Mouse (Mus musculus): ENCODE results near the gene Atoh1.

Atoh1 gene

DNA sequence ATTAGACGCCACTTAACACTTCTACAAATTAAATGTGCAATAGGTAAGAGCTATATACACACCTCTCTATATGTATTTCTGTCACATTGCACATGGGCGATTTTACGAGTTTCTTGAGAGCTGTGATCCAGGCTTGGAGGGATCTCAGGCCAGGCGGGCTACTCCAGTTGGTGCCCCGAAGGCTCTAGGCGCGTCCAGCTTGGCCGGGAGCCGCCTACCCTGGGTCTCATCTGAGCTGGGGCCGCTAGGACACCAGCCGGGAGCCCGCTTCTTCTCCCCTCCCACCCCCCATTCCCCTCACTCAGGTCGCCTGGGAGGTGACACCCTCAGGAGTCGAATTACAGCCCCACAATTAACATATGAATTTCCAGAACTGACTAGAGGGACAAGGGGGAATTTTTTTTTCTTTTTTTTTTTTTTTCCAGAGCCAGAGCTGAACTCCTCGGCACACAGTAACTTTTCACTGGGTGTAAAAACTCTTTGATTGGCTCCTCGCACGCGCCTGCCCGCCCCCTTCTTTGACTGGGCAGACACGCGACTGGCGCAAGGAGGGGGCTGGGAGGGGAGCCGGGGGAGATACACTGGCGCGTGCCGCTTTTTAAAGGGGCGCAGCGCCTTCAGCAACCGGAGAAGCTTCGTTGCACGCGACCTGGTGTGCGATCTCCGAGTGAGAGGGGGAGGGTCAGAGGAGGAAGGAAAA lies at the start of gene Atoh1:
TSS of gene Atoh1 (plus strand) at position 627 of the 700 bp plus-strand sequence.
- peak; percentile 16 to 49 for DNase-seq

DNA sequence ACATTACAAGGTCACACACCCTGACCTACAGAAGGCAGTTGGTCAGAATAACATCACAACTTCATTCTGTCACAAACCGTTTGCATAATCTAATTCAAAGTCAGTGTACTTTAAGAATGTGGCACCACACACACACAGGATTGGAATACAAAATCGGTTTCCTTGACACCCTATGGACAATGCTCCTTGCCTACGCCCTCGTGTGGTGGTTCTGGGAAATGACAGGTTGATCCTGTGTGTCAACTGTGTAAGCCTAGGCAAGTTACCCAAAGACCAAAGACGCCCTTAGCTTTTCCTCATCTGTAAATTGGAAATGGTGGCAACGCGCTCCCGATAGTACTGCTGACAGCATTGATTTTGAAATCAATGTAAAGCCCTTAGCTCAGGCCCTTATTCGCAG lies 45.0 kb upstream of the Atoh1 start:
- peak in 1 of 2 experiments; percentile 8 for DNase-seq

DNA sequence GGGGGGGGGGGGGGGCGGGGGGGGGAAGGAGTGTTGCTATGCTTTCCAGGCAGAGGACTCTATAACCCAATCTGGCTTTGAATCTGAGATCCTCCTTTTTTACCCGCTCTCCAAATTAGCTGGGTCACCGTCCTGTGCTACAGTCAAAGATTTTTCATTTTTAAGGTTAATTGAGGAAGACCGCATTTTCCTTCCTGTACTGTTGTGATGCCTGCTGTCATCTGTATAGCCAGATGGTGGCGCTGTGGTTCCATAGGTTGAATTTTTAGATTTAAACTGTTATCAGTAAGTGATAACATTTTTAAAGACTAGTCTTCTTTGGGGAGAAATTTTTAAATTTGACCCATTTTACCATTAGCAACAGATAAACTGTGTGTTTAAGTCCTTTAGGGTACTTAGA lies 44.0 kb upstream of the Atoh1 start:
- peak in 1 of 2 experiments; percentile 10 for DNase-seq

DNA sequence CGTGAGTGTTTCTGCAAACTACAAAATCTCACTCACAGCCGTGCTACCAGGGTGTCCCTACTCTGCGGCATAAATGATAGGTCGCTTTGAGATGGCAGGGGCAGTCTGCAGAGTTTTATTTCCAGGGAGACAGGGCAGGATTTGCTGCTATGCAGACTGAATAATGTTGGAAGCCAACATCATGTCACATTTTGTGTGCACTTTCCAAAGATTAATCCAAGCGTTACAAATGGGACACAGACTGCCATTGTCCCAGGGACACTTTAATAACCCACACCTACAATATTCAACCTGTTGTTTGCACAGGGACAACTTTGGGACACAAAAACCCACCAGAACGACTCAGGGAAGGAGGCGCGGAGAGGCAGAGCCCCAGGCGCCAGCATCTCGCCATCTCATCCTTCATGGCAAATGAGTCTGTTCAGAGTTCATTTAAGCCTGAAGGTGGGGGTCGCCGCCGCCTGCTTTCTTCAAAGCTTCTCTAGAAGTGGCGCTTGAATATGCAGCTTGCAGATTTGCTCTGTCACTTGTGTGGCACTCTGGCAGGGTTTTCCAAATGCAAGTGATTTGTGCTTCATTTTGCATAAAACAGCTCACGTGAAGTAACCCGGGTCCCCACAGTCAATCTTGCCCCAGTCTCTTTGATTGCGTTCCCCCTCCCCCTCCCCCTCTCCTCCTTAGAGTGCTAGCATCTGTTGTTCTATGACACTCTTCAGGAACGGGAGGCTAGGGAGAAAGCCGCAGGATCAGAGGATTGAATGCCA lies 40.6 kb upstream of the Atoh1 start:
- no peak for DNase-seq

DNA sequence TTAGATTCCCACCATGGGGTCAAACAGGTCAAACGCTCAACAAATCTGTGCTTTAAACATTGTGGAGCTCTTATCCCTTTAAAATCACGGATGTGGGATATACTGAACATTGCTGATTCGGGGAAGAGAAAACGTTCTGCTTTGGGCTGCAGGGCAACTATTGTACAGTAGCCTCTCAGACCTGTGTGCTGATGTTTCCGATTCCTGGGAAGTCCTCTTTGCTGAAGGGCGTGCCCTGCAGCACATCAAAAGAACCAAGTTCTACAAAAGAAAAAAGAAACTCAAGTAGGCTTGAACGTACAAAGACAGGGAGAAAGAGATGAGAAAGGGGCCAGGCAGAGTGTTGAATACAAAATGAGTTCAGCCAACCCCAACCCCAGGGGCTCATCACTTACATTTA lies 34.2 kb upstream of the Atoh1 start:
- no peak for DNase-seq

DNA sequence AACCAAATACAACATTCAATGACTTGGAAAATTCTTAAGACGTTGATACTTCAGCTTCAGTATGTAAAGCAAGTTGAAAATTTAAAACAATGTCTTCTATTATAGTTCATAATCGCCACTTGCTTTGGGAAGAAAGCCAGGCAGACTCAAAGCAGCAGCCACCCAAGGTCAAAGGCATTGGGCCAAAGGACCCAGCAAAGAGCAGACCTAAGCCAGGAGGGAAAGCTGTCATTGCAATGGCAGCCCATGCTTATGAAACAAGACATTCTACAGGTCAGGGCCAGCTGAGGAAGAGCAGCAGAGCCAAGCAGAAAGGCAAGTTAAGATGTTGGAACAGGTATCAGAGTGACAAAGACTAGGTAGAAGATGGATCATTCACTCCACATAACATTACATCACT lies 25.3 kb upstream of the Atoh1 start:
- DNase-seq, result no peak

DNA sequence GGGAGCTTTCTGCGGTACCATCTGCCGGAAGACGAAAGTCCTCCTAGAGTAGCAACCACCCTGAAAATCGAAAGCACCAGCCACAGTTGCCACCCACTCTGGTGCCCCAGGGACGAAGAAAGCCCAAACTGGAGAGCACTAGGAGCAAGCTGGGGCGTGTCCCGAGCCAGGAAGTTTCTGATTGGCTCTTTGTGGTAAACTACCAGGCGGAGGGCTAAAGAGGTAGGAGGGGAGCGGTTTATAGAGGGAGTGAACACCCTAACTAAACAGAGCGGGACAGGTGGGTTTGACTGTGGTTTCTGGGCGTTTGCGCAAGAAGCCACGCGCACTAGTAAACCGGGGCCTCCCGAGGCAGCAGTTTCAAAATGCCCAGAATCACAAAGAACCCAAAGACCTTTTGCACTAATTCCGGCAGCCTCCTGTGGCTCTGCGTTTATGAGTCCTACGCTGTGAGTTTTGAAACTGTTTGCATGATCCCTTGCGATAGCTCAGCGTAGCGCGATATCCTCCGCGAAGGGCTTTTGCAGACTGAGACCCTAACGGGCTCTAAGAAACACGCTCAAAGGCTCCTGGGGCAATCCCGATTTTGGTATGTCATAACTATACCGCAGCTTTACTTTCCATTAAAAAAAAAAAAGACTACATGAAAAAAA lies 1.0 kb upstream of the Atoh1 start:
- DNase-seq, result peak; percentile 8 to 33

DNA sequence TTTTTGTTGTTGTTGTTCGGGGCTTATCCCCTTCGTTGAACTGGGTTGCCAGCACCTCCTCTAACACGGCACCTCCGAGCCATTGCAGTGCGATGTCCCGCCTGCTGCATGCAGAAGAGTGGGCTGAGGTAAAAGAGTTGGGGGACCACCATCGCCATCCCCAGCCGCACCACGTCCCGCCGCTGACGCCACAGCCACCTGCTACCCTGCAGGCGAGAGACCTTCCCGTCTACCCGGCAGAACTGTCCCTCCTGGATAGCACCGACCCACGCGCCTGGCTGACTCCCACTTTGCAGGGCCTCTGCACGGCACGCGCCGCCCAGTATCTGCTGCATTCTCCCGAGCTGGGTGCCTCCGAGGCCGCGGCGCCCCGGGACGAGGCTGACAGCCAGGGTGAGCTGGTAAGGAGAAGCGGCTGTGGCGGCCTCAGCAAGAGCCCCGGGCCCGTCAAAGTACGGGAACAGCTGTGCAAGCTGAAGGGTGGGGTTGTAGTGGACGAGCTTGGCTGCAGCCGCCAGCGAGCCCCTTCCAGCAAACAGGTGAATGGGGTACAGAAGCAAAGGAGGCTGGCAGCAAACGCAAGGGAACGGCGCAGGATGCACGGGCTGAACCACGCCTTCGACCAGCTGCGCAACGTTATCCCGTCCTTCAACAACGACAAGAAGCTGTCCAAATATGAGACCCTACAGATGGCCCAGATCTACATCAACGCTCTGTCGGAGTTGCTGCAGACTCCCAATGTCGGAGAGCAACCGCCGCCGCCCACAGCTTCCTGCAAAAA lies 496 bp downstream of the Atoh1 start:
- peak in 1 of 2 experiments; percentile 27 for DNase-seq

DNA sequence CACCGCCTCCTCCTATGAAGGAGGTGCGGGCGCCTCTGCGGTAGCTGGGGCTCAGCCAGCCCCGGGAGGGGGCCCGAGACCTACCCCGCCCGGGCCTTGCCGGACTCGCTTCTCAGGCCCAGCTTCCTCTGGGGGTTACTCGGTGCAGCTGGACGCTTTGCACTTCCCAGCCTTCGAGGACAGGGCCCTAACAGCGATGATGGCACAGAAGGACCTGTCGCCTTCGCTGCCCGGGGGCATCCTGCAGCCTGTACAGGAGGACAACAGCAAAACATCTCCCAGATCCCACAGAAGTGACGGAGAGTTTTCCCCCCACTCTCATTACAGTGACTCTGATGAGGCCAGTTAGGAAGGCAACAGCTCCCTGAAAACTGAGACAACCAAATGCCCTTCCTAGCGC lies 1.1 kb downstream of the Atoh1 start:
- peak in 1 of 2 experiments; percentile 24 for DNase-seq

DNA sequence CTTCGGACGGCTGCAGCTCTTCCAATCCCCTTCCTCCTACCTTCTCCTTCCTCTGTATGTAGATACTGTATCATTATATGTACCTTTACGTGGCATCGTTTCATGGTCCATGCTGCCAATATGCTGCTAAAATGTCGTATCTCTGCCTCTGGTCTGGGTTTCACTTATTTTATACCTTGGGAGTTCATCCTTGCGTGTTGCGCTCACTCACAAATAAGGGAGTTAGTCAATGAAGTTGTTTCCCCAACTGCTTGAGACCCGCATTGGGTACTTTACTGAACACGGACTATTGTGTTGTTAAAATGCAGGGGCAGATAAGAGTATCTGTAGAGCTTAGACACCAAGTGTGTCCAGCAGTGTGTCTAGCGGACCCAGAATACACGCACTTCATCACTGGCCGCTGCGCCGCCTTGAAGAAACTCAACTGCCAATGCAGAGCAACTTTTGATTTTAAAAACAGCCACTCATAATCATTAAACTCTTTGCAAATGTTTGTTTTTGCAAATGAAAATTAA lies 1.6 kb downstream of the Atoh1 start:
- no peak for DNase-seq

DNA sequence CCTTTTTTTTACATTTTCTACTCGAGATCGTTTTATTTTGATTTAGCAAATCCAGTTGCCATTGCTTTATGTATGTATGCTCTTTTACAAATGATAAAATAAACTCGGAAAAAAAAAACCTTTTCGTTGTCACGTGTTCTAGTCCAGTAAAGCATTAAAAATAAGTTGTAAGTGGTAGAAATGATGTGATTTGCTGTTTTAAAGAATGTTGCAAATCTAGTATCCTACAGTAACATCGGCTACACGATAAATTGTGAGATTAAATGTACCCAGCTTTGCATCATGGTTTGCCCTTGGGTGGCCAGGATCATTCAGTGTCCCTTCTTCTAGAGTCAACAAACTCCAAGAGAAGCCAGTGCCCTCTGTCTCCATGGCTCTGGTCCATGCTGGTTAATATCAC lies 2.2 kb downstream of the Atoh1 start:
- DNase-seq, result no peak

DNA sequence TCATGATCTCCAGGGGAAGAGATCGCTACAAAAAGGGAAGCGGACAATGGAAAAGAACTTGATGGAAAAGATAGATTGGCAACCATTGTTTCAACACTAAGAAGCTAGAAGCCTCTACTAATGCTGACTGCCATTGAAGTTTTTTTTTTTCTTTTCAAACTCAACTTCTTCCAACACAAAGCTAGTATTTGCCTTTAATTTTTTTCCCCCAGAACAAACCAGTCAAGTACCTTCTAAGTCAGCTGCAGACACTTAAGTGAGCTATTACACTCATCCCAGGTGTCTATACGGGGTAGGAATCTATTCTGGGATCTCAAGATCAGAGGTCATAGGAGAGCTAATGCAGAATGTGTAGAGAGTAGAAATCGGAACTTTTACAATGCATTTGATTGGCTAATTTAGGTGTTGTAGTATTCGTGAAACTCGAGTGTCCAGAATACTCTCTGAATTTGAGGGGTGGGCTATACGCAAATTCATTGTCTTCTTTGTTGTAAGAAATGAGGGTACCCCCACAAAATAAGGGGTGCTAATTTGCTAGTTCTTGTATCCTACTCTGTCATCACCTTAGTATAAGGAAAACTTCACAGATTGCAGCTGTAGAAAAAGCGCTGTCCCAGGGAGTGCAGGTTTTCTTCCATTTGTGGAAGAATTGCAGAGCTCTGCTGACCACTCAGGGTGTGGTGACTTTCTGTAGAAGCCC lies 2.8 kb downstream of the Atoh1 start:
- DNase-seq, result no peak

DNA sequence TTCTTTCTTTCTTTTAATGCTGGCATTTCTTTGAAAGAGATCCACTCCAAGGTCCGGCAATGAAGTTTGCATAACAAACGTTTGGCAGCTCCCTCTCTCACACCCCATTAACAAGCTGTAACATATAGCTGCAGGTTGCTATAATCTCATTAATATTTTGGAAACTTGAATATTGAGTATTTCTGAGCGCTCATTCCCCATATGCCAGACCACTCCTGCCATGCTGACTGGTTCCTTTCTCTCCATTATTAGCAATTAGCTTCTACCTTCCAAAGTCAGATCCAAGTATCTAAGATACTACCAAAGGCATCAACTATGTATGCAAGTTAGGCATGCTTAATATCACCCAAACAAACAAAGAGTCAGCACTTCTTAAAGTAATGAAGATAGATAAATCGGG lies 4.4 kb downstream of the Atoh1 start:
- no peak for DNase-seq

DNA sequence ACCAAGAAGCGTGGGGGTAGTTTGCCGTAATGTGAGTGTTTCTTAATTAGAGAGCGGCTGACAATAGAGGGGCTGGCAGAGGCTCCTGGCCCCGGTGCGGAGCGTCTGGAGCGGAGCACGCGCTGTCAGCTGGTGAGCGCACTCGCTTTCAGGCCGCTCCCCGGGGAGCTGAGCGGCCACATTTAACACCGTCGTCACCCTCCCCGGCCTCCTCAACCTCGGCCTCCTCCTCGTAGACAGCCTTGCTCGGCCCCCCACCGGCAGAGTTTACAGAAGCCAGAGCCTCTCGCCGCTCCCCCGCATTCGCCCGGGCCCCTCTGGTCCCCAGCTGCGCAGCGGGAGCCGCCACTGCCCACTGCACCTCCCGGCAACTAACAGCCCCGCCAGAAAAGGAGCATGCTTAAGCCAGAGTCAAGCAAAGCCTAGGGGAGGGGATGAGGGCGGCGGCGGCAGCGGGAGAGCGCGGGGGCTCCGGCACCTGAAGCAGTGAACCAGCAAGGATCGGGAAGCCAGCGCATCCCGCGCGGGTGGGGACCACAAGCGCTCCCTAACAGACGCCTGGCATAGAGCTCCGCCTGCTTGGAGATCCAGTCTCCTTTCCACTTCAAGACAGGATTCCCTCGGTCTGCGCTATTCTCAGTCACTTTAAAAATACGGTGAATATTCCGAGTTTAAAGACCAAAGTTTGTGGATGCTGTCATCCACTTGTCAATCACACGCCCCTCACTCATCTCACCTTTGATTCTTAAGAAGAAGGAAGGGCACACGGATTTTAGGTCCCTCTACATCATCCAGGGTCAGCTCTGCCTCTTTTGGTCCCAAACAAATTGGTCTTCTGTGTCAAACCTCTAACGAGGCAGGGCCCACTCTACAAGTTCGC lies 5.8 kb downstream of the Atoh1 start:
- no peak for DNase-seq

DNA sequence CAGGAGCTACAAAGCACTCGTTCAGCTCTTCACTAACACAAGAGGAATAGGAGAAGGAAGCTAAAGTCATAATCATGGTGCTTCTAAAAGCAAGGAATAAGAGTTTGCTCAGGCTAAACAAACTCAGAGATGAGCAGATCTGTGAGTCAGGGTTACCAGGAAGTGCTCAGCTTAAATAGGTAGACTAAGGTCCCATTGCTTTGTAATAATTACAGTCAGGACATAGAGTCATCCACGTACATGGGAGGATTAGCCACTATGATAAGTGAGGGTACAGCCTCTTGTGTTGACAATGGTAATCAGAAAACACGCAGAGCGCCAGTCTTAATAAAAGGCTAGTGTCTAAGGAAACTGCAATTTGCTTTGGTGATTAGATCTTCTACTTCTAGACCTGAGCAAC lies 7.4 kb downstream of the Atoh1 start:
- no peak for DNase-seq

DNA sequence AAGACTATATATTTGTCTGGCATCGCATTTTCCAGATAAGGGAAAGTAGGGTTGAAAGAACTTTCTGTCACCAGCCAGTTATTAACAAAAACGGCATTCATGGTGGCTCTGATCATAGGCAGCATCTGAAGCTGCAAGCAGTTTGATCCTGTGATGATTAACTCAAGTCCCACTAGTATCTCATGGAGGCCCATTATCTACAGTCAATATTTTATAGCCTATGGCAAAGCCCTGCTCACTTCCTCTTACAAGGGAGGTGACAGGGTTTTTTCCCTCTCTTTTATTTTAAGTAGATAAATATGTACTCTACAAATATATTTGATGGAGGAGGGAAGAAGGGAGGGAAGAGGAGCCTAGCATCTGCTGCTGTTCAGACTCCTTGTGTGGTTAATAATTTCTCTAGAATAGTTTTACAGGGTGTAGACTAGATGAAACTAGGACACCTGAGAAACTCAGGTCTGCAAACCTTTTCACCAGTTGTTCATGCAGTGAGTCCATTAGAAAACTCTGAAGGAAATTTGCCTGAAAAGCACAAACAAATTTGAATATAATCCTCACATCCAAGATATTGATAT lies 14.1 kb downstream of the Atoh1 start:
- no peak for DNase-seq

DNA sequence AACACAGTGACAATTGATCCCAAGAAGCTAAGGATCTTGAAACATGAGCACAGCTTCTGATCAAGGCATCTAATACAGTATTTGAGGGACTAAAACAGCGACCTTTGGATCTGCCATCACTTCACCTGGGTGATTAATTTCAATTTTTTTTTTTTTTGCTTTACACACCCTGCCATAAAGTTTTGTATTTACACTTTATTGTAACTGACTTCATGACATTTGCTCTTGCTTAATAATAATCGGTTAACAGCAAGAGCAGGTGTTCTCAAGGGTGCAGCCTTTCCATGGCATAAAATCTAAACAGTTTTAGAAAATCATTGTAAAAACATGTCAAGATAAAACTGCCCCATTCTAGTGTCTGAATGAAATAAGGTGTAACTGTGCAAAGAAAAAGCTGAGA lies 25.6 kb downstream of the Atoh1 start:
- DNase-seq, result no peak

DNA sequence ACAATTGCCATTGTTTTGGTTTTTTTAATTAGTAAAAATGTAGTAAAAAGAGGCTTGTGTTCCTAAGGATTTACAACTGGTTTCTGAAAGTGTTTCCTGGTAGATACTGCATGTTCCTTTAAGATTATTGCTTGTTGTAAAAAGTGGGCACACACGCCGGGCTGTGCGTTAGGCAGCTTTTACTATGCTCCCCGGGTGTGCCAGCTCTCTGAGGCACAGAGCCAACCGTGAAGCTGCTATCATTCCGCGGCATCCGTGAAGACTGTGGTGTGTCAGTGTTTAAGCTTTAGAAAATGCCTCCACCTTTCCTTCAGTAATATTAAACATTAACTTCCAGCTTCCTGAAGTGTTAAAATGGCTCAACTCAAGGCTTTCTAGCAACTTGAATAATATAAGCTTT lies 35.0 kb downstream of the Atoh1 start:
- DNase-seq, result no peak

DNA sequence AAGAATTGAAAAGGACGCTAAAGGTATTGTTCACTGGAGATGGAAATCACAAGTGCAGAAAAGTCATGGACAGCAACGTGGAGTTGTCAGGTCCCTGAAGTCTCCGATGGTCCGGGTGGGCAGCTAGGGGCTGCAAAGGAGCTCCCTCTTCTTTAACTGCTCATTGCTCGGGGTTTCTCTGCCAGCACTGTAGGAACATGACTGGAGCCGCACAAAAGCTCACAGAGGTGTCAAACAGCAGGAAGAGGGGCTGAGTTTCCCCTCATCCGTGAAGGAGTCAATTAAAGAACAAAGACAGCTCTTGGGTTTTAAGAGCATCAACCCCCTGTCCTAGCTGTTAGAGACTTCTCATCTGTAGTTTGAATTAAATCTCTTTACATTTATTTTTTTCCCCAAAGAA lies 44.5 kb downstream of the Atoh1 start:
- DNase-seq, result no peak
